Mouse (Mus musculus) limb, embryonic 15.5 days (tissue): ENCODE measurements around the gene Agtr2. TPM values are rescaled to one million over a fixed set of nuclear protein-coding genes. Genes with fewer than 3 reads are reported as not detected.
"Not testable (repeated sequence)": the region's sequence is repeated elsewhere in the genome, so short reads cannot be mapped to it uniquely, and the experiment has no call there.

Experiments used
- ATAC-seq: fragments of 200-750 bp; cut with Nextera tagmentation; 2 replicates; pipeline ENCODE4 v1.8.0; 2017; ENCODE audit warnings: low read depth, moderate TSS enrichment; ENCODE audit not compliant: insufficient number of reproducible peaks, low FRiP score, low TSS enrichment
- H3K27ac ChIP-seq: fragments of 300-500 bp; sonication (generic); 2 replicates; pipeline ENCODE4 v1.5.1; 2015; ENCODE audit warnings: moderate library complexity, mild to moderate bottlenecking, inconsistent platforms
- H3K27me3 ChIP-seq: fragments of 300-500 bp; sonication (generic); 2 replicates; pipeline ENCODE4 v1.6.1; 2015; ENCODE audit warnings: inconsistent platforms
- H3K36me3 ChIP-seq: fragments of 300-500 bp; sonication (generic); 2 replicates; pipeline ENCODE4 v1.6.1; 2015; ENCODE audit warnings: inconsistent platforms
- H3K4me1 ChIP-seq: fragments of 300-500 bp; sonication (generic); 2 replicates; pipeline ENCODE4 v1.6.1; 2015; ENCODE audit warnings: inconsistent platforms
- H3K4me2 ChIP-seq: fragments of 300-500 bp; sonication (generic); 2 replicates; pipeline ENCODE4 v1.6.1; 2015; ENCODE audit warnings: mild to moderate bottlenecking, inconsistent platforms
- H3K4me3 ChIP-seq: fragments of 300-500 bp; sonication (generic); 2 replicates; pipeline ENCODE4 v1.5.1; 2015; ENCODE audit warnings: mild to moderate bottlenecking, inconsistent platforms
- H3K9ac ChIP-seq: fragments of 300-500 bp; sonication (generic); 2 replicates; pipeline ENCODE4 v1.6.1; 2015; ENCODE audit warnings: inconsistent platforms
- H3K9me3 ChIP-seq: fragments of 300-500 bp; sonication (generic); 2 replicates; pipeline ENCODE4 v1.6.1; 2016; ENCODE audit warnings: inconsistent platforms
- WGBS: fragments of 180-500 bp; shearing (Covaris S2); methylation state at CpG from one replicate; pipeline ENCODE4 v1.1.7; 2015; 5-methylcytosine and 5-hydroxymethylcytosine counted together
- polyA plus RNA-seq: library from polyadenylated mRNA; unstranded; fragments of >200 nt; fragmentation: Nextera tagmentation; extraction: Ambion mirVana; gene quantifications from 2 replicates; pipeline ENCODE4 v1.2.1, GENCODE M21; 2015

The Agtr2 gene
- 287 and 320 TPM in 2 replicates for polyA plus RNA-seq

GRCm38 (mm10) chrX:21484414-21484813, at the start of gene Agtr2:
Agtr2 (plus strand) TSS chrX:21484544.
- Histone ChIP-seq H3K9me3 (no peaks in the 10 kb centered on the region), H3K4me2 (no peak within 1 kb of the TSS), H3K36me3 (no peaks in the 10 kb centered on the region), H3K27me3 (no peaks in the 10 kb centered on the region), H3K4me1 (no peaks in the 10 kb centered on the region), H3K27ac (peak within 1 kb of the TSS; percentile 77), H3K9ac (no peak within 1 kb of the TSS), H3K4me3 (peak within 1 kb of the TSS; percentile 36)
- WGBS, result 41% methylated on average over 5 of the region's 5 CpGs
- peak; percentile 61; the same call in 1 of the 2 replicates for ATAC-seq

GRCm38 (mm10) chrX:21452519-21452918, 31.8 kb upstream of the Agtr2 start:
- H3K4me1 ChIP-seq, result no peaks in the 10 kb centered on the region
- no peak for ATAC-seq
- no peak overlapping the region for H3K9ac ChIP-seq
- no peaks in the 10 kb centered on the region for H3K36me3 ChIP-seq
- H3K27me3 ChIP-seq, result no peaks in the 10 kb centered on the region
- no peaks in the 10 kb centered on the region for H3K9me3 ChIP-seq
- 30% methylated on average over 3 of the region's 3 CpGs for WGBS
- no peak overlapping the region for H3K4me2 ChIP-seq
- H3K27ac ChIP-seq, result no peak overlapping the region
- H3K4me3 ChIP-seq, result no peak overlapping the region

- no peak for ATAC-seq
- H3K4me1 ChIP-seq, result no peaks in the 10 kb centered on the region
- no peak overlapping the region for H3K27ac ChIP-seq
- 34% methylated on average over 2 of the region's 2 CpGs for WGBS
- H3K27me3 ChIP-seq, result no peaks in the 10 kb centered on the region
- H3K4me3 ChIP-seq, result no peak overlapping the region
- H3K9ac ChIP-seq, result no peak overlapping the region
- no peaks in the 10 kb centered on the region for H3K9me3 ChIP-seq
- no peak overlapping the region for H3K4me2 ChIP-seq
- H3K36me3 ChIP-seq, result no peaks in the 10 kb centered on the region
Measured at GRCm38 (mm10) chrX:21488111-21488510, 3.8 kb downstream of the Agtr2 start.

GRCm38 (mm10) chrX:21500242-21500641, 15.9 kb downstream of the Agtr2 start:
- no peaks in the 10 kb centered on the region for H3K36me3 ChIP-seq
- no peaks in the 10 kb centered on the region for H3K4me1 ChIP-seq
- no peak overlapping the region for H3K9ac ChIP-seq

DNA sequence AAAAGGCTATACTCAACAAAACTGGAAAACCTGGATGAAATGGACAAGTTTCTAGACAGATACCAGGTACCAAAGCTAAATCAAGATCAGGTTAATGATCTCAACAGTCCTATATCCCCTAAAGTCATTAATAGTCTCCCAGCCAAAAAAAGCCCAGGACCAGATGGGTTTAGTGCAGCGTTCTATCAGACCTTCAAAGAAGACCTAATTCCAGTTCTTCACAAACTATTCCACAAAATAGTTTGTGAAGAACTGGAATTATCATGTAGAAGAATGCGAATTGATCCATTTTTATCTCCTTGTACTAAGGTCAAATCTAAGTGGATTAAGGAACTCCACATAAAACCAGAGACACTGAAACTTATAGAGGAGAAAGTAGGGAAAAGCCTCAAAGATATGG, 23.0 kb downstream of the Agtr2 start:
- not testable (repeated sequence) for H3K27ac ChIP-seq, H3K9me3 ChIP-seq, H3K9ac ChIP-seq, H3K4me2 ChIP-seq, H3K4me1 ChIP-seq, H3K27me3 ChIP-seq, ATAC-seq, H3K4me3 ChIP-seq, H3K36me3 ChIP-seq
- WGBS, result 71% methylated on average over 2 of the region's 2 CpGs

More at GRCm38 (mm10) chrX:21500242-21500641, 15.9 kb downstream of the Agtr2 start:
- H3K9me3 ChIP-seq, result no peaks in the 10 kb centered on the region
- no peak overlapping the region for H3K4me2 ChIP-seq
- no peak overlapping the region for H3K27ac ChIP-seq
- WGBS, result 15% methylated on average over 2 of the region's 2 CpGs
- H3K27me3 ChIP-seq, result no peaks in the 10 kb centered on the region
- no peak overlapping the region for H3K4me3 ChIP-seq
- ATAC-seq, result no peak

- Histone ChIP-seq H3K4me1 (no peaks in the 10 kb centered on the region), H3K4me3 (no peak overlapping the region), H3K36me3 (no peaks in the 10 kb centered on the region), H3K27ac (no peak overlapping the region), H3K27me3 (no peaks in the 10 kb centered on the region), H3K9ac (no peak overlapping the region), H3K9me3 (no peaks in the 10 kb centered on the region), H3K4me2 (no peak overlapping the region)
- WGBS, result 64% methylated on average over 4 of the region's 4 CpGs
- no peak for ATAC-seq
Measured at GRCm38 (mm10) chrX:21522590-21522989, 38.2 kb downstream of the Agtr2 start.

Other genes with a start within 250 kb of the Agtr2 start
- 3.0 and 3.5 TPM in 2 replicates for gene Slc6a14, start 230.4 kb downstream of the Agtr2 start, polyA plus RNA-seq